Mouse (Mus musculus): ENCODE data around the gene Slc12a3. TPM values are rescaled to one million over a fixed set of nuclear protein-coding genes. Genes with fewer than 3 reads are reported as not detected.
A peak's percentile ranks its signal among the peaks of the same experiment; 100 is the strongest.

The Slc12a3 gene
- polyA plus RNA-seq, 1 experiment from 2014 or later, result 0.09 TPM

- no peaks in the 10 kb centered on the region for H3K27me3 ChIP-seq (ENCODE audit: insufficient read depth, poor library complexity, severe bottlenecking)
- no peaks in the 10 kb centered on the region for H3K4me1 ChIP-seq (replicated peaks)
- no peak overlapping the region for H3K27ac ChIP-seq
- no peak overlapping the region for H3K4me3 ChIP-seq
- H3K9me3 ChIP-seq, result no peaks in the 10 kb centered on the region
- WGBS, result 91% methylated on average over 7 of the region's 7 CpGs
- no peak for DNase-seq (ENCODE audit: low spot score)
- H3K36me3 ChIP-seq, result peaks cover 97% of the 10 kb centered on the region
Observed at GRCm38 (mm10) chr8:94306989-94307513, 21.9 kb upstream of the Slc12a3 start.

- H3K36me3 ChIP-seq, result peaks cover 97% of the 10 kb centered on the region
- WGBS, result 88% methylated on average over 9 of the region's 9 CpGs
Observed at GRCm38 (mm10) chr8:94307652-94308051, 21.3 kb upstream of the Slc12a3 start.

GRCm38 (mm10) chr8:94314069-94314468 is 14.9 kb upstream of the Slc12a3 start:
- no peaks in the 10 kb centered on the region for H3K9me3 ChIP-seq
- H3K4me1 ChIP-seq (replicated peaks), result no peaks in the 10 kb centered on the region
- H3K27me3 ChIP-seq (ENCODE audit: insufficient read depth, poor library complexity, severe bottlenecking), result no peaks in the 10 kb centered on the region
- no peak overlapping the region for H3K4me3 ChIP-seq
- 88% methylated on average over 2 of the region's 2 CpGs for WGBS
- DNase-seq (ENCODE audit: low spot score), result no peak
- H3K27ac ChIP-seq, result no peak overlapping the region
- H3K36me3 ChIP-seq, result peaks cover 54% of the 10 kb centered on the region

More at GRCm38 (mm10) chr8:94307652-94308051, 21.3 kb upstream of the Slc12a3 start:
- Histone ChIP-seq H3K27me3 (ENCODE audit: insufficient read depth, poor library complexity, severe bottlenecking) (no peaks in the 10 kb centered on the region), H3K9me3 (no peaks in the 10 kb centered on the region), H3K4me1 (replicated peaks) (no peaks in the 10 kb centered on the region), H3K27ac (no peak overlapping the region), H3K4me3 (no peak overlapping the region)
- DNase-seq (ENCODE audit: low spot score), result no peak

- peaks cover 28% of the 10 kb centered on the region for H3K36me3 ChIP-seq
- 92% methylated on average over 2 of the region's 2 CpGs for WGBS
Observed at GRCm38 (mm10) chr8:94317249-94317648, 11.8 kb upstream of the Slc12a3 start.

GRCm38 (mm10) chr8:94317691-94318090 is 11.3 kb upstream of the Slc12a3 start:
- Histone ChIP-seq H3K4me3 (no peak overlapping the region), H3K36me3 (peaks cover 24% of the 10 kb centered on the region), H3K27ac (no peak overlapping the region), H3K4me1 (replicated peaks) (no peaks in the 10 kb centered on the region), H3K27me3 (ENCODE audit: insufficient read depth, poor library complexity, severe bottlenecking) (no peaks in the 10 kb centered on the region), H3K9me3 (no peaks in the 10 kb centered on the region)
- WGBS, result 93% methylated on average over 2 of the region's 2 CpGs
- DNase-seq (ENCODE audit: low spot score), result no peak

More at GRCm38 (mm10) chr8:94317249-94317648, 11.8 kb upstream of the Slc12a3 start:
- Histone ChIP-seq H3K27ac (no peak overlapping the region), H3K9me3 (no peaks in the 10 kb centered on the region), H3K4me3 (no peak overlapping the region), H3K27me3 (ENCODE audit: insufficient read depth, poor library complexity, severe bottlenecking) (no peaks in the 10 kb centered on the region), H3K4me1 (replicated peaks) (no peaks in the 10 kb centered on the region)
- DNase-seq (ENCODE audit: low spot score), result no peak

GRCm38 (mm10) chr8:94320036-94320435 is 9.0 kb upstream of the Slc12a3 start:
- H3K4me3 ChIP-seq, result no peak overlapping the region
- H3K36me3 ChIP-seq, result peaks cover 15% of the 10 kb centered on the region
- no peak overlapping the region for H3K27ac ChIP-seq
- H3K27me3 ChIP-seq (ENCODE audit: insufficient read depth, poor library complexity, severe bottlenecking), result no peaks in the 10 kb centered on the region
- no peaks in the 10 kb centered on the region for H3K9me3 ChIP-seq
- no peak for DNase-seq (ENCODE audit: low spot score)
- H3K4me1 ChIP-seq (replicated peaks), result 0 out of 2 replicates have a peak, but pooled peaks cover 3% of the 10 kb centered on the region
- WGBS, result 88% methylated on average over 2 of the region's 2 CpGs

GRCm38 (mm10) chr8:94322083-94322482 is 6.9 kb upstream of the Slc12a3 start:
- DNase-seq (ENCODE audit: low spot score), result no peak
- peaks cover 7% of the 10 kb centered on the region for H3K36me3 ChIP-seq
- no peak overlapping the region for H3K4me3 ChIP-seq
- 0 out of 2 replicates have a peak, but pooled peaks cover 3% of the 10 kb centered on the region for H3K4me1 ChIP-seq (replicated peaks)
- H3K27ac ChIP-seq, result no peak overlapping the region
- H3K9me3 ChIP-seq, result no peaks in the 10 kb centered on the region
- no peaks in the 10 kb centered on the region for H3K27me3 ChIP-seq (ENCODE audit: insufficient read depth, poor library complexity, severe bottlenecking)
- WGBS, result 76% methylated on average over 4 of the region's 4 CpGs

- no peaks in the 10 kb centered on the region for H3K9me3 ChIP-seq
- H3K27me3 ChIP-seq (ENCODE audit: insufficient read depth, poor library complexity, severe bottlenecking), result no peaks in the 10 kb centered on the region
- H3K27ac ChIP-seq, result no peak overlapping the region
- H3K4me3 ChIP-seq, result no peak overlapping the region
- 90% methylated on average over 6 of the region's 6 CpGs for WGBS
- no peak for DNase-seq (ENCODE audit: low spot score)
- H3K36me3 ChIP-seq, result peaks cover 5% of the 10 kb centered on the region; the same call in 1 of the 2 replicates
- H3K4me1 ChIP-seq (replicated peaks), result 0 out of 2 replicates have a peak, but pooled peaks cover 3% of the 10 kb centered on the region
Observed at GRCm38 (mm10) chr8:94323041-94323440, 6.0 kb upstream of the Slc12a3 start.

GRCm38 (mm10) chr8:94324071-94324470 is 4.9 kb upstream of the Slc12a3 start:
- H3K27ac ChIP-seq, result no peak overlapping the region
- 0 out of 2 replicates have a peak, but pooled peaks cover 3% of the 10 kb centered on the region for H3K4me1 ChIP-seq (replicated peaks)
- H3K27me3 ChIP-seq (ENCODE audit: insufficient read depth, poor library complexity, severe bottlenecking), result no peaks in the 10 kb centered on the region
- 53% methylated on average over 12 of the region's 12 CpGs for WGBS
- H3K36me3 ChIP-seq, result peaks cover 5% of the 10 kb centered on the region; the same call in 1 of the 2 replicates
- no peak for DNase-seq (ENCODE audit: low spot score)
- H3K9me3 ChIP-seq, result no peaks in the 10 kb centered on the region
- no peak overlapping the region for H3K4me3 ChIP-seq

GRCm38 (mm10) chr8:94326016-94326415 is 3.0 kb upstream of the Slc12a3 start:
- Histone ChIP-seq H3K9me3 (no peaks in the 10 kb centered on the region), H3K27ac (no peak overlapping the region), H3K4me1 (replicated peaks) (0 out of 2 replicates have a peak, but pooled peaks cover 3% of the 10 kb centered on the region), H3K27me3 (ENCODE audit: insufficient read depth, poor library complexity, severe bottlenecking) (no peaks in the 10 kb centered on the region), H3K4me3 (no peak overlapping the region), H3K36me3 (no peaks in the 10 kb centered on the region)
- no peak for DNase-seq (ENCODE audit: low spot score)
- WGBS, result 79% methylated on average over 4 of the region's 4 CpGs

GRCm38 (mm10) chr8:94330733-94331132 is 1.7 kb downstream of the Slc12a3 start:
- H3K27ac ChIP-seq, result no peak overlapping the region
- 40% methylated on average over 4 of the region's 4 CpGs for WGBS
- H3K4me1 ChIP-seq (replicated peaks), result peaks cover 12% of the 10 kb centered on the region; the same call in 1 of the 2 replicates
- no peaks in the 10 kb centered on the region for H3K9me3 ChIP-seq
- H3K36me3 ChIP-seq, result no peaks in the 10 kb centered on the region
- peak; percentile 61 for DNase-seq (ENCODE audit: low spot score)
- no peaks in the 10 kb centered on the region for H3K27me3 ChIP-seq (ENCODE audit: insufficient read depth, poor library complexity, severe bottlenecking)
- no peak overlapping the region for H3K4me3 ChIP-seq

- H3K9me3 ChIP-seq, result no peaks in the 10 kb centered on the region
- WGBS, result 58% methylated on average over 5 of the region's 5 CpGs
- no peak for DNase-seq (ENCODE audit: low spot score)
Observed at GRCm38 (mm10) chr8:94333345-94333744, 4.3 kb downstream of the Slc12a3 start.

GRCm38 (mm10) chr8:94337559-94337958 is 8.6 kb downstream of the Slc12a3 start:
- Histone ChIP-seq H3K36me3 (no peaks in the 10 kb centered on the region), H3K27me3 (ENCODE audit: insufficient read depth, poor library complexity, severe bottlenecking) (no peaks in the 10 kb centered on the region), H3K4me1 (replicated peaks) (peaks cover 12% of the 10 kb centered on the region; the same call in 1 of the 2 replicates), H3K9me3 (no peaks in the 10 kb centered on the region), H3K27ac (no peak overlapping the region), H3K4me3 (no peak overlapping the region)
- DNase-seq (ENCODE audit: low spot score), result no peak
- WGBS, result 85% methylated on average over 8 of the region's 8 CpGs

More at GRCm38 (mm10) chr8:94333345-94333744, 4.3 kb downstream of the Slc12a3 start:
- H3K36me3 ChIP-seq, result no peaks in the 10 kb centered on the region
- no peaks in the 10 kb centered on the region for H3K27me3 ChIP-seq (ENCODE audit: insufficient read depth, poor library complexity, severe bottlenecking)
- no peak overlapping the region for H3K4me3 ChIP-seq
- peaks cover 12% of the 10 kb centered on the region; the same call in 1 of the 2 replicates for H3K4me1 ChIP-seq (replicated peaks)
- no peak overlapping the region for H3K27ac ChIP-seq
